Mouse (Mus musculus) layer of hippocampus, adult 11-12 months (tissue): Measurements from ENCODE around the gene BC037034.
A peak's percentile ranks its signal among the peaks of the same experiment; 100 is the strongest.

Source experiments
- DNase-seq: peaks from one replicate; pipeline ENCODE4 v3.0.0; 2022; ENCODE audit warnings: low spot score

The BC037034 gene

DNA sequence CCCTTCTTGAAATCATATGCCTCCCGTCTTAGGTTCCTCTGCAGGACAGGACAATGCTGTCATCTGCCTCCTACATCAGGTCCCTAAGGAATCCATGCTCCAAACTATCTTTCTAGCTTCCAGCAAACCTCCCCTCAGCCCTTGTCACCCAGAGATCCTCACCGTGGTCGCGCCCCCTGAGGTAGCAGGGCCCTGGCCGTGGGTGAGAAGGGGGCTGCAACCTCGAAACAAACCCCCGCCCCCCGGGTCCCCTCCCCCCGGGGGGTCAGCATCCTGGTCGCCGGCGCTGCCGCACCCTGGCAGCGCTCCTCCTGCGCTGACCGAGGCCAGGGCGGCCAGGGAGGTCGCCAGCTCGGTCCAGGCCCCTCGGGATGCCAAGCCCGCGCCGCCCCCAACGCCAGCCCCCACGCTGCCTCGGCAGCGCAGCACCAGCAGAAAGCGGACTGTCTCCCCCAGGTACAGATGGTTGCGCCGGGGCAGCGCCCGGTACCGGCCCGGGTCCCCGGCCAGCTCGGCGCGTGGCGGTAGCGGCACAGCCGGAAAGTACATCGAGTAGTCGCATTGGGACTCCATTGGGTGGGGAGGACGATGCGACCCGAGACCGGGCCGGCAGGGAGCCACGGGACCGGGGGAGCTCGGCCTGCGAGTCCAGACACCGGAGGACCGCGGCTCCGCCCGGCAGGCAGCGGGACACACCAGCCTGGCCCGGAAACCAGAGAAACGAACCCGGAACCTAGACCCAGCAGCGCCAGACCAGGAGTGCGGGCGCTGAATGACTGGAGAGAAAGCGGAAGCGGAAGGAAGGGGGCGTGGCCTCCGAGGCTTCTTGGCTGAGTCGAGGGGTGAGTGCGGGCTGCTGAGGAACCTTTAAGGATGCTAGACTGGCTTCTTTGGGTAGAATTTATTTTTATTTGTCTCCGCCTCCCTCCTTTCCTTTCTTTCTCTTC lies at the start of gene BC037034:
TSS of gene BC037034 (minus strand) at position 774 of the 947 bp plus-strand sequence.
- peak; percentile 94 for DNase-seq

- no peak for DNase-seq
Measured at GRCm38 (mm10) chr5:138312795-138313194, 49.0 kb upstream of the BC037034 start.

DNA sequence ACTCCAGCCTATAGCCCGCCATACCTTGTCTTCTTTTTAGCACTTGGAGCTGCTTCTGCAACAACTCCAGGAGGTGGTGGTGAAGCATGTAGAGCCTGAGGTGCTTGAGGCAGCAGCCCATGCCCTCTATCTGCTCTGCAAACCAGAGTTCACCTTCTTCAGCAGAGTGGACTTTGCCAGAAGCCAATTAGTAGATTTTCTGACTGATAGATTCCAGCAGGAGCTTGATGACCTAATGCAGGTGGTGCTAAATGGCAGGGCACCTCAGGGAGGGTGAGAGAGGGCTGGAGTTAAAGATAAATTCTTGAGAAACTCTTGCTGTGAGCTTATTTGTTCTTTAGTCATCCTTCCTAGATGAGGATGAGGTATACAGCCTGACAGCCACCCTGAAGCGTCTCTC lies 35.8 kb upstream of the BC037034 start:
- no peak for DNase-seq

GRCm38 (mm10) chr5:138294158-138294557 lies 30.3 kb upstream of the BC037034 start:
- no peak for DNase-seq

DNA sequence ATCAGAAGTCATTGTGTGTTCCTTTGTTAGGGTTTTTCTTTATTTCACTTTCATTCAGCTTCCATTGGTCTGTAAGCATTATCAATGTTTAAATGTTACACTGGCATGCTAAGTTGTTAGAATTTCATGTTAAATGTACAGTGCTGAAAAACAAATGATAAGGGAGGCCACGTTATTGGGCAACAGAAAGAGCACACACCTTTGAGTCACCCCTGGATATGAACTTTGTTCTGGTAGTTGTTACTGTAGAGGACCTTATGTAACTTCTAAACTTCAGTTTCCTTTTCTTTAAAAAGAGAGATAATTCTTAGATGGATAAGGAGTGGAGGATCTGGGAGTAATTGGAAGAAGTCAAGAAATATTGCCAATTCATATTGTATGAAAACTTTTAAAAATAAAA lies 27.8 kb upstream of the BC037034 start:
- DNase-seq: no peak

- DNase-seq: no peak
Measured at GRCm38 (mm10) chr5:138287861-138288260, 24.0 kb upstream of the BC037034 start.

DNA sequence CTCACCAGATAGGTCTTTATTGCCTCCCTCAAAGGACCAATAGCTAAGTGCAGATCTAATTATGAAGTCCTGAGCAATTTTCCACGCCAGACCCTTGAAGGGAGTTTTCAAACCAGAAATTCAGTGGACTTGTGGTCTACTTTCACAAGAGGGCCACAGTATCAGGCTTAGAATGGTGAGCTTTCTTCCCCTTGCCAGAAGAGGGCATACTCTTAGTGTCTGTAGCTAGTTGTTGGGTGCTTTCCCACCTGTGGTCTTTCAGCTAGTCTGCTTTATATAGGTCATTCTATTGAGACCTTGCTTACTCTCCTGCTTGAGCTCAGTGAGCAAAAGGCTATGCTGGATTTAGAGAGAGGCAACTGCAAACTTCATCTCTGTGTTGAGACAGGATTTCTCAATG lies 19.7 kb upstream of the BC037034 start:
- DNase-seq: no peak

GRCm38 (mm10) chr5:138281798-138282197 lies 18.0 kb upstream of the BC037034 start:
- DNase-seq: no peak

DNA sequence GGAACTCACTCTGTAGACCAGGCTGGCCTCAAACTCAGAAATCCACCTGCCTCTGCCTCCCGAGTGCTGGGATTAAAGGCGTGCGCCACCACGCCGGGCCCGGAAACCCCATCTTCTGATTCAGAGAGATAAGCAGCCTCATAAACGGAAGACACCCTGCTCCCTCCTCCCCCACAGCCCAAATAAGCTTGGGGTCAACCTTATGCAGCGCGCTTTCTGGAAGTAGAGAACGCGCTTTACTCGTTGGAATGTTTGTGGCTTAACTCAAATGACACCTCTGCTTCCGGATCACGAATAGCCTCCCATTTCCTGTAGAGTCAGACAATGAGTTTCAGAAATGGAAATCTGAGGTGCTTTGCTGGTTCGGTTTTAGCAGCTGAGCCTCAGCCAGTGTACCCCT lies 17.0 kb upstream of the BC037034 start:
- no peak for DNase-seq

GRCm38 (mm10) chr5:138280425-138280768 lies 16.6 kb upstream of the BC037034 start:
- DNase-seq: no peak

- peak; percentile 80 for DNase-seq
Measured at GRCm38 (mm10) chr5:138279585-138280424, 16.0 kb upstream of the BC037034 start, which contains the start of the genes Gm43720, Gpc2 and Stag3. Gm43720 (minus strand) TSS chr5:138279958. Gpc2 (minus strand) TSS chr5:138280005. Stag3 (plus strand) TSS chr5:138280240.

DNA sequence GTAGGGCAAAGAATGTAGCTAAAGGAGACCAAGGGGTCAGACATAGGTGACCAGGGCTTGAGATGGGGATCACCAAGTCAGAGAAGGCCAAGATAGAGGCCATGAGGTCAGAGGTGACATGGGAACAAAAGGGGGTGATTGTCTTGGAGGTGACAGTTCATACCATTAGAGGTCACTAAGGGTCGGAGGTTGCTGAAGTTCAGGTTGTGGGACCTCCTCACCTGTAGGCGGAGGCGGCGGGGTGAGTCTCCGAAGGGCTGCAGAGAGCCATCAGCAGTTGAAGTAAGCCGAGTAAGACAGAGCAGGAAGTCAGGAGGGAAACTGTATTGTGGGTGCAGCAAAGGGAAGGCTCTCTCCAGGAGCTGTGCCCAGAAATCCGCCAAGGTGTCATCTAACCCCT lies 14.2 kb upstream of the BC037034 start:
- DNase-seq: no peak

- no peak for DNase-seq
Measured at GRCm38 (mm10) chr5:138275216-138276050, 11.6 kb upstream of the BC037034 start.

DNA sequence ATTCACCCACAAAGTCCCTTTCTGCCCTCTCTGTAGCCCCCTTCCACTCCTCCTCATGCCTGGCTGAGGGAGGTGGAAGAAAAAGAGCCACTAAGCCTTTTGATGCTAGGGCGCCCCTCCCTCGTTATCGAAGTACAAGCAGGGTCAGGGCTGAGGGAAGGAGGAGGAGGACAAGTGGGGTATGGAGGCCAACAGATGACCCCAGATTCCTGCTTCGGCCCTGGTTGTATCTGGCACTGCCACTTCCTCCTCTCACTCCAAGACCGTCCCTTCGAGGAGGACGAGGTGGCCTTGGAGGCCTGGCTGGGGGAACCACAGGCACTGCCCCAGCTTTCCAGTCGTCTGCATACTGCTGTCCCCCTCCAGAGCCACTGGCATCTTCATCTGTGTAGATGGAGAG lies 10.4 kb upstream of the BC037034 start:
- DNase-seq: no peak

GRCm38 (mm10) chr5:138272409-138272923 lies 8.6 kb upstream of the BC037034 start, which contains the start of gene Gal3st4:
Gal3st4 (minus strand) TSS chr5:138272840.
- peak; percentile 6 for DNase-seq

DNA sequence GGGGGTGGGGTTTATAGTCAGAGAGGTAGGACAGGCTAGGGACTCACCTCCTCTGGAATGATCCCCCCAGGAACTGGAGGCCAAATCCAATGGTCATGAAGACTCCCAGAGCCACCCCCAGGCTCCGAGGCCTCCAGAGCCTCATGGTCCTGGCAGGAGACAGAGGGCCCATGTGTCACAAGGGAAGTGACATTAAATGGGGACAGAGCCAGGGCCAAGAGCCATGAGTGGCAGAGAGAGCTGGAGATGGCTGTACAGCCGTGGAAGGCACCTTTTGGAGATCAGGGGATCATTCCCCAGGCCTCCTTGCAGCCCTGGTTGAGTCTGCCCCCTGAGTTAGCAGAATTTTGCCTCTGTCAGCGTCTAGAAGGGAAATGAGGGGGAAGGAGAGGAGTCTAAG lies 7.4 kb upstream of the BC037034 start:
- no peak for DNase-seq

DNA sequence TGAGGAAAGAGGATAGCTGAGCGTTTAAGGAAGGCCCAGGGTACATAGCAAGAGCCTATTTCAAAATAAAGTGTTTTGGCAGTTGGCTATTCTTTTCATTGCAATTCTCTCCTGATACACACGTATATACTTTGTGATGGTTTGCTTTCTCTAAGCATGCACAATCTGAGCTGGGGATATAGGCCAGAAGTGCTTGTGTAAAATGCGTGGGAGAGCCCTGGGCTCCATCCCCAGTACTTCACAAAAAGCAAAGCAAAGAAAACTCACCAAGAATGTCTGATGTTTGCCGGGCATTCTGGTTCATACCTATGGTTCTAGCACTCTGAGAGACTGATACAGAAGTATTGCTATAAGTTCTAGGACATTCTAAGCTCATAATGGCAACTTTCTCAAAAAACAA lies 5.1 kb upstream of the BC037034 start:
- DNase-seq: no peak

DNA sequence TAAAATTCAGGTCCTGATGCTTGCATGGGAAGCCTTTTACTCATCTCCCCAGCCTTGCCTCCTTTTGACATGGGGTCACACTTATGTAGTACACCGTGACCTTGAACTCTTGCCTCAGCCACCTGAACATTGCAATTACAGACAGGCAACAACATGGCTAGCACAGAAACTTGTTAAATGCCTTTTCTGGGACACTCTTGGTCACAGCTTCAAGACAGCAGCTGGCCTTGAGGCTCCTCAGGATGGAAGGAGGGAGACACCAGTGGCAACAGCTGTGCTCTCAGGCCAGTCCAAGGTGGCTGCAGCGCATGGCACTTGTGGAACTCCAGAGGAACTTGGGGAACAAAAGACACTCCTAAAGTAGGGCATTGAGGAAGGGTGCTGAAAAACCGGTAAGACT lies 3.3 kb upstream of the BC037034 start:
- no peak for DNase-seq

GRCm38 (mm10) chr5:138265712-138266111 lies 1.9 kb upstream of the BC037034 start:
- no peak for DNase-seq

- no peak for DNase-seq
Measured at GRCm38 (mm10) chr5:138264207-138264578, 360 bp upstream of the BC037034 start.

GRCm38 (mm10) chr5:138262582-138263240 lies 1.1 kb downstream of the BC037034 start:
- peak; percentile 10 for DNase-seq
